Mouse (Mus musculus): ENCODE results near the gene Stk11. TPM values are rescaled to one million over a fixed set of nuclear protein-coding genes. Genes with fewer than 3 reads are reported as not detected.

Gene Stk11
- polyA plus RNA-seq, 1 experiment, result 70.3 TPM

GRCm38 (mm10) chr10:80168038-80168661 is 52.5 kb downstream of the Stk11 start:
- Histone ChIP-seq H3K9ac (ENCODE audit: low read depth, poor library complexity, severe bottlenecking) (peak overlapping the region; percentile 93), H3K27ac (ENCODE audit: insufficient read depth, low read length) (peak overlapping the region; percentile 48), H3K4me1 (ENCODE audit: control insufficient read depth, insufficient read depth, low read length) (peaks cover 9% of the 10 kb centered on the region), H3K9me3 (replicated peaks; ENCODE audit: control insufficient read depth, insufficient read depth, low read length, poor library complexity, severe bottlenecking) (no peaks in the 10 kb centered on the region), H3K36me3 (ENCODE audit: control insufficient read depth, insufficient read depth, low read length, poor library complexity, severe bottlenecking) (peaks cover 11% of the 10 kb centered on the region), H3K4me3 (ENCODE audit: low read depth, low read length) (peak overlapping the region; percentile 85), H3K27me3 (ENCODE audit: control insufficient read depth, insufficient read depth, low read length, poor library complexity, severe bottlenecking) (no peaks in the 10 kb centered on the region)
- no peak for TF ChIP-seq CTCF (IDR thresholded peaks at IDR 0.05; ENCODE audit: low read depth, low read length)
- TF ChIP-seq EP300 (IDR thresholded peaks at IDR 0.05; ENCODE audit: insufficient read depth, low read depth, low read length), result 0 out of 2 replicates have a peak, but pooled peaks have one; percentile 9
- TF ChIP-seq POLR2A (IDR thresholded peaks at IDR 0.05; ENCODE audit: insufficient read depth, low read length), result no peak

- H3K4me1 ChIP-seq (ENCODE audit: control insufficient read depth, insufficient read depth, low read length), result peaks cover 5% of the 10 kb centered on the region
Observed at GRCm38 (mm10) chr10:80169070-80169469, 53.5 kb downstream of the Stk11 start.

GRCm38 (mm10) chr10:80169651-80170050 is 54.0 kb downstream of the Stk11 start:
- TF ChIP-seq EP300 (IDR thresholded peaks at IDR 0.05; ENCODE audit: insufficient read depth, low read depth, low read length) (no peak), CTCF (IDR thresholded peaks at IDR 0.05; ENCODE audit: low read depth, low read length) (no peak), POLR2A (IDR thresholded peaks at IDR 0.05; ENCODE audit: insufficient read depth, low read length) (no peak)
- Histone ChIP-seq H3K27me3 (ENCODE audit: control insufficient read depth, insufficient read depth, low read length, poor library complexity, severe bottlenecking) (no peaks in the 10 kb centered on the region), H3K4me3 (ENCODE audit: low read depth, low read length) (no peak overlapping the region), H3K9me3 (replicated peaks; ENCODE audit: control insufficient read depth, insufficient read depth, low read length, poor library complexity, severe bottlenecking) (no peaks in the 10 kb centered on the region), H3K4me1 (ENCODE audit: control insufficient read depth, insufficient read depth, low read length) (peaks cover 4% of the 10 kb centered on the region), H3K36me3 (ENCODE audit: control insufficient read depth, insufficient read depth, low read length, poor library complexity, severe bottlenecking) (peaks cover 11% of the 10 kb centered on the region), H3K9ac (ENCODE audit: low read depth, poor library complexity, severe bottlenecking) (no peak overlapping the region), H3K27ac (ENCODE audit: insufficient read depth, low read length) (no peak overlapping the region)

More at GRCm38 (mm10) chr10:80169070-80169469, 53.5 kb downstream of the Stk11 start:
- H3K27ac ChIP-seq (ENCODE audit: insufficient read depth, low read length), result no peak overlapping the region
- H3K4me3 ChIP-seq (ENCODE audit: low read depth, low read length), result no peak overlapping the region
- TF ChIP-seq CTCF (IDR thresholded peaks at IDR 0.05; ENCODE audit: low read depth, low read length), result no peak
- peak overlapping the region; percentile 93; the same call in 1 of the 2 replicates for H3K9ac ChIP-seq (ENCODE audit: low read depth, poor library complexity, severe bottlenecking)
- peaks cover 11% of the 10 kb centered on the region for H3K36me3 ChIP-seq (ENCODE audit: control insufficient read depth, insufficient read depth, low read length, poor library complexity, severe bottlenecking)
- no peaks in the 10 kb centered on the region for H3K27me3 ChIP-seq (ENCODE audit: control insufficient read depth, insufficient read depth, low read length, poor library complexity, severe bottlenecking)
- H3K9me3 ChIP-seq (replicated peaks; ENCODE audit: control insufficient read depth, insufficient read depth, low read length, poor library complexity, severe bottlenecking), result no peaks in the 10 kb centered on the region

DNA sequence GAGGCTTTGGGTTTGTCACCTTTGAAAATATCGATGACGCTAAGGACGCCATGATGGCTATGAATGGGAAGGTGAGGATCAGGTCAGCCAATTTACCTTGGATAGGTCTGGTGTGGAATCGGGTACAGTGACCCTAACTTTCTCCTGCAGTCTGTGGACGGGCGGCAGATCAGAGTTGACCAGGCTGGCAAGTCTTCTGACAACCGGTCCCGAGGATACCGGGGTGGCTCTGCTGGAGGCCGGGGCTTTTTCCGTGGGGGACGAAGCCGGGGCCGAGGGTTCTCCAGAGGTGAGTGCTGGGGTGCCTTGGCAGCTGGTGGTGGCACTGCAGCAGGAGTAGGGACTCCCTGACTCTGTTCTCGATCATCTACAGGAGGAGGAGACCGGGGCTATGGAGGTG is 54.4 kb downstream of the Stk11 start:
- Histone ChIP-seq H3K36me3 (ENCODE audit: control insufficient read depth, insufficient read depth, low read length, poor library complexity, severe bottlenecking) (peaks cover 11% of the 10 kb centered on the region), H3K4me3 (ENCODE audit: low read depth, low read length) (no peak overlapping the region), H3K9me3 (replicated peaks; ENCODE audit: control insufficient read depth, insufficient read depth, low read length, poor library complexity, severe bottlenecking) (no peaks in the 10 kb centered on the region), H3K27ac (ENCODE audit: insufficient read depth, low read length) (no peak overlapping the region), H3K4me1 (ENCODE audit: control insufficient read depth, insufficient read depth, low read length) (peaks cover 4% of the 10 kb centered on the region), H3K9ac (ENCODE audit: low read depth, poor library complexity, severe bottlenecking) (no peak overlapping the region), H3K27me3 (ENCODE audit: control insufficient read depth, insufficient read depth, low read length, poor library complexity, severe bottlenecking) (no peaks in the 10 kb centered on the region)
- TF ChIP-seq EP300 (IDR thresholded peaks at IDR 0.05; ENCODE audit: insufficient read depth, low read depth, low read length), result no peak
- no peak for TF ChIP-seq CTCF (IDR thresholded peaks at IDR 0.05; ENCODE audit: low read depth, low read length)
- TF ChIP-seq POLR2A (IDR thresholded peaks at IDR 0.05; ENCODE audit: insufficient read depth, low read length), result no peak

DNA sequence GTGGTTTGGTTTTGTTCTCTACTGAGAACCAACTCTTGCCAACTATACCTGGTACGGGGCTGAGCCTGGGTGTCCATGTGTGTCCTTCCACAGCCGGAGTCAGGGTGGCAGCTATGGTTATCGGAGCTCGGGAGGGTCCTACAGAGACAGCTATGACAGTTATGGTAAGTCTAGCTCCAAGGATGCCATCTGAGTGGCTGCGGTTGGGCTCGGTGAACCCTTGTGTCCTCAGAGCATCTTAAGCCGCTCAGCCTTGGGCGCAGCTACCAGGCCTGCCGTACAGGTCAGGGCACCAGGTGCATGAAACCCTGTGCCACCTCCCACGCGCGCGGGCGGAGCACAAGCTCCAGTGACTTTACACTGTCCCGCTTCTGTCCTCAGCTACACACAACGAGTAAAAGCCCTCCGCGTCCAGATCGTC is 55.0 kb downstream of the Stk11 start:
- Histone ChIP-seq H3K27me3 (ENCODE audit: control insufficient read depth, insufficient read depth, low read length, poor library complexity, severe bottlenecking) (no peaks in the 10 kb centered on the region), H3K36me3 (ENCODE audit: control insufficient read depth, insufficient read depth, low read length, poor library complexity, severe bottlenecking) (peaks cover 11% of the 10 kb centered on the region), H3K4me1 (ENCODE audit: control insufficient read depth, insufficient read depth, low read length) (peaks cover 3% of the 10 kb centered on the region), H3K9me3 (replicated peaks; ENCODE audit: control insufficient read depth, insufficient read depth, low read length, poor library complexity, severe bottlenecking) (no peaks in the 10 kb centered on the region), H3K9ac (ENCODE audit: low read depth, poor library complexity, severe bottlenecking) (no peak overlapping the region), H3K27ac (ENCODE audit: insufficient read depth, low read length) (no peak overlapping the region), H3K4me3 (ENCODE audit: low read depth, low read length) (no peak overlapping the region)
- TF ChIP-seq CTCF (IDR thresholded peaks at IDR 0.05; ENCODE audit: low read depth, low read length) (no peak), EP300 (IDR thresholded peaks at IDR 0.05; ENCODE audit: insufficient read depth, low read depth, low read length) (no peak), POLR2A (IDR thresholded peaks at IDR 0.05; ENCODE audit: insufficient read depth, low read length) (no peak)

DNA sequence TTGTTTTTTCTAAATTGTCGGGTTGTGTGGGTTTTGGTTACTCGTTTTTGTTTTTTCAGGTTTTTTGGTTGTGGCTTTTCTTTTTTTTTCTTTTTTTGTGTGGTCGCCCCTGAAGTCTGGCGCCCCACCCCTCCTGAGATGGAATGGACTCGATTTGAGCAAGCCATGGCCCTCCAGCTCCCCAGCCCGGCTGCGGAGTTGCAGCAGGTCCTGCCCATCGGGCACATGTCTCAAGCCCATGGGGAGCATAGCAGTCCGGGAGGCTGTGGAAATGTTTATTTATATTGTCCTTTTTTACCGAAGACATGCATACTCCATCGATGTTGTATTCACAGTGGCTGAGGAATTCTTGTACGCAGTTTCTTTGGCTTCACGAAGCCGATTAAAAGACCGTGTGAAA is 55.6 kb downstream of the Stk11 start:
- Histone ChIP-seq H3K36me3 (ENCODE audit: control insufficient read depth, insufficient read depth, low read length, poor library complexity, severe bottlenecking) (peaks cover 11% of the 10 kb centered on the region), H3K9ac (ENCODE audit: low read depth, poor library complexity, severe bottlenecking) (peak overlapping the region; percentile 44; the same call in 1 of the 2 replicates), H3K27ac (ENCODE audit: insufficient read depth, low read length) (no peak overlapping the region), H3K4me3 (ENCODE audit: low read depth, low read length) (peak overlapping the region; percentile 35), H3K4me1 (ENCODE audit: control insufficient read depth, insufficient read depth, low read length) (peaks cover 2% of the 10 kb centered on the region), H3K27me3 (ENCODE audit: control insufficient read depth, insufficient read depth, low read length, poor library complexity, severe bottlenecking) (no peaks in the 10 kb centered on the region), H3K9me3 (replicated peaks; ENCODE audit: control insufficient read depth, insufficient read depth, low read length, poor library complexity, severe bottlenecking) (no peaks in the 10 kb centered on the region)
- TF ChIP-seq POLR2A (IDR thresholded peaks at IDR 0.05; ENCODE audit: insufficient read depth, low read length) (no peak), CTCF (IDR thresholded peaks at IDR 0.05; ENCODE audit: low read depth, low read length) (no peak), EP300 (IDR thresholded peaks at IDR 0.05; ENCODE audit: insufficient read depth, low read depth, low read length) (no peak)
